Mouse (Mus musculus) MEL (cell line): Measurements from ENCODE around the gene Polr2l. TPM values are rescaled to one million over a fixed set of nuclear protein-coding genes. Genes with fewer than 3 reads are reported as not detected.

Source experiments
- DNase-seq: peaks from one replicate; pipeline ENCODE4 v3.0.0; 2011; ENCODE audit warnings: low read depth, low spot score
- H3K27ac ChIP-seq: 2 replicates; pipeline ENCODE4 v1.5.1; 2012; ENCODE audit warnings: low read depth, mild to moderate bottlenecking, control low read depth, low read length, moderate library complexity; ENCODE audit not compliant: control insufficient read depth
- H3K27me3 ChIP-seq, 2 experiments: fragments of 150-350 bp in 1 of 2; sonication (generic) in 1 of 2; 2 replicates each; pipeline ENCODE4 v1.6.1; 2012; ENCODE audit warnings: low read length in 2 of 2, mild to moderate bottlenecking in 2 of 2, improper control_type of control experiment in 1 of 2, moderate library complexity in 1 of 2; ENCODE audit not compliant: insufficient read depth in 2 of 2, control insufficient read depth in 1 of 2
- H3K36me3 ChIP-seq, 2 experiments: 2 replicates each; pipeline ENCODE4 v1.6.1; 2012 to 2014; ENCODE audit warnings: low read length in 2 of 2, improper control_type of control experiment in 1 of 2, inconsistent platforms in 1 of 2, mild to moderate bottlenecking in 1 of 2; ENCODE audit not compliant: insufficient read depth in 2 of 2, control insufficient read depth in 1 of 2
- H3K4me1 ChIP-seq, 2 experiments: fragments of 150-350 bp in 1 of 2; sonication (generic) in 1 of 2; 2 replicates each; pipeline ENCODE4 v1.6.1; 2012; ENCODE audit warnings: low read length in 2 of 2, improper control_type of control experiment in 1 of 2, mild to moderate bottlenecking in 1 of 2; ENCODE audit not compliant: insufficient read depth in 2 of 2, control insufficient read depth in 1 of 2
- H3K4me3 ChIP-seq, 2 experiments: fragments of 150-350 bp in 1 of 2; sonication (generic) in 1 of 2; 2 replicates each; pipeline ENCODE4 v1.5.1; 2012; ENCODE audit warnings: low read depth in 2 of 2, low read length in 2 of 2, mild to moderate bottlenecking in 2 of 2, moderate library complexity in 2 of 2, control low read depth in 1 of 2, improper control_type of control experiment in 1 of 2; ENCODE audit not compliant: control insufficient read depth in 1 of 2, insufficient read depth in 1 of 2
- H3K79me2 ChIP-seq: 2 replicates; pipeline ENCODE4 v1.6.1; 2012; ENCODE audit warnings: mild to moderate bottlenecking, low read length, moderate library complexity; ENCODE audit not compliant: control insufficient read depth, poor library complexity, insufficient read depth
- H3K9ac ChIP-seq: 2 replicates; pipeline ENCODE4 v1.6.1; 2012; ENCODE audit warnings: low read depth, mild to moderate bottlenecking, control low read depth, low read length, moderate library complexity; ENCODE audit not compliant: control insufficient read depth, poor library complexity, severe bottlenecking
- H3K9me3 ChIP-seq: fragments of 150-350 bp; sonication (generic); replicated peaks from 2 replicates; pipeline ENCODE4 v1.6.1; 2012; ENCODE audit warnings: mild to moderate bottlenecking, low read length, improper control_type of control experiment, moderate library complexity; ENCODE audit not compliant: insufficient read depth
- E2F4 ChIP-seq: IDR thresholded peaks from 2 replicates; pipeline ENCODE4 v1.6.1; 2011; ENCODE audit warnings: low read depth, low read length, improper control_type of control experiment, borderline replicate concordance
- GABPA ChIP-seq: IDR thresholded peaks from 2 replicates; pipeline ENCODE4 v1.6.1; 2012; ENCODE audit warnings: low read depth, mild to moderate bottlenecking, inconsistent platforms, low read length, improper control_type of control experiment, moderate library complexity
- GATA1 ChIP-seq: IDR thresholded peaks from 2 replicates; pipeline ENCODE4 v1.6.1; 2011; ENCODE audit warnings: low read depth, low read length, improper control_type of control experiment
- MAFK ChIP-seq: IDR thresholded peaks from 2 replicates; pipeline ENCODE4 v1.6.1; 2011; ENCODE audit warnings: low read depth, mild to moderate bottlenecking, low read length, improper control_type of control experiment, borderline replicate concordance
- MAZ ChIP-seq: IDR thresholded peaks from 2 replicates; pipeline ENCODE4 v1.6.1; 2012; ENCODE audit warnings: low read depth, mild to moderate bottlenecking, inconsistent platforms, low read length, improper control_type of control experiment
- MEF2A ChIP-seq: IDR thresholded peaks from 2 replicates; pipeline ENCODE4 v1.6.1; 2014; ENCODE audit warnings: low read depth, mild to moderate bottlenecking, inconsistent platforms, low read length, improper control_type of control experiment; ENCODE audit not compliant: poor library complexity, insufficient replicate concordance, severe bottlenecking; ENCODE audit errors: extremely low read depth
- MXI1 ChIP-seq: IDR thresholded peaks from 2 replicates; pipeline ENCODE4 v1.6.1; 2011; ENCODE audit warnings: mild to moderate bottlenecking, low read depth, low read length, improper control_type of control experiment
- MYC ChIP-seq: IDR thresholded peaks from 2 replicates; pipeline ENCODE4 v1.6.1; 2011; ENCODE audit warnings: low read depth, mild to moderate bottlenecking, low read length, improper control_type of control experiment, moderate library complexity
- NELFE ChIP-seq: IDR thresholded peaks from 2 replicates; pipeline ENCODE4 v1.6.1; 2011; ENCODE audit warnings: low read depth, low read length, improper control_type of control experiment
- POLR2AphosphoS2 ChIP-seq: IDR thresholded peaks from 2 replicates; pipeline ENCODE4 v1.6.1; 2011; ENCODE audit warnings: low read length, improper control_type of control experiment
- TAL1 ChIP-seq: IDR thresholded peaks from 2 replicates; pipeline ENCODE4 v1.6.1; 2012; ENCODE audit warnings: mild to moderate bottlenecking, inconsistent platforms, low read length, moderate library complexity, mixed read lengths
- TBP ChIP-seq: IDR thresholded peaks from 2 replicates; pipeline ENCODE4 v1.8.0; 2011; ENCODE audit warnings: low read depth, low read length, improper control_type of control experiment
- TCF12 ChIP-seq: IDR thresholded peaks from 2 replicates; pipeline ENCODE4 v1.6.1; 2014; ENCODE audit warnings: low read depth, mild to moderate bottlenecking, inconsistent platforms, low read length, improper control_type of control experiment, moderate library complexity
- UBTF ChIP-seq: IDR thresholded peaks from 2 replicates; pipeline ENCODE4 v1.6.1; 2012; ENCODE audit warnings: low read depth, mild to moderate bottlenecking, inconsistent platforms, low read length, improper control_type of control experiment, moderate library complexity, borderline replicate concordance; ENCODE audit not compliant: insufficient read depth
- USF1 ChIP-seq: IDR thresholded peaks from 2 replicates; pipeline ENCODE4 v1.6.1; 2014; ENCODE audit warnings: low read depth, mild to moderate bottlenecking, inconsistent platforms, low read length, improper control_type of control experiment, moderate library complexity
- USF2 ChIP-seq, 2 experiments: IDR thresholded peaks; 2 replicates each; pipeline ENCODE4 v1.6.1; 2011 to 2012; ENCODE audit warnings: improper control_type of control experiment in 2 of 2, low read length in 2 of 2, borderline replicate concordance in 1 of 2, inconsistent platforms in 1 of 2, low read depth in 1 of 2, mild to moderate bottlenecking in 1 of 2; ENCODE audit not compliant: insufficient read depth in 1 of 2
- ZNF384 ChIP-seq: IDR thresholded peaks from 2 replicates; pipeline ENCODE4 v1.6.1; 2012; ENCODE audit warnings: low read depth, mild to moderate bottlenecking, inconsistent platforms, low read length, improper control_type of control experiment
- polyA plus RNA-seq, 2 experiments: library from polyadenylated mRNA; stranded (reverse) in 1 of 2; unstranded in 1 of 2; fragments of >175 nt in 1 of 2; fragments of >200 nt in 1 of 2; gene quantifications; 2 replicates each; pipeline versions ENCODE4 v1.2.1 to v1.2.4; 2012; ENCODE audit warnings: low replicate concordance in 2 of 2, low read depth in 1 of 2; ENCODE audit not compliant: insufficient read length in 2 of 2, insufficient read depth in 1 of 2, missing spikeins in 1 of 2
- total RNA-seq: library from RNA; depleted of rRNA; stranded (reverse); fragments of 300-350 nt; gene quantifications from 2 replicates; pipeline ENCODE4 v1.2.3, GENCODE M21; 2012

The Polr2l gene
- total and polyA plus RNA-seq, 3 experiments: 82.4 to 114 TPM; not detected in 1

- Histone ChIP-seq H3K9ac (no peak overlapping the region), H3K9me3 (no peaks in the 10 kb centered on the region), H3K27ac (no peak overlapping the region), H3K36me3 (peaks cover 0 to 2% of the 10 kb centered on the region in 2 experiments; a peak in 1 of 4 replicates), H3K4me3 (no peak overlapping the region), H3K4me1 (no peaks in the 10 kb centered on the region), H3K79me2 (no peaks in the 10 kb centered on the region), H3K27me3 (no peaks in the 10 kb centered on the region)
- DNase-seq: no peak
- no peak for TF ChIP-seq E2F4
- no peak for TF ChIP-seq MEF2A
- no peak for TF ChIP-seq GATA1
- no peak for TF ChIP-seq TBP
- no peak for TF ChIP-seq POLR2AphosphoS2
- no peak for TF ChIP-seq MXI1
- TF ChIP-seq UBTF: no peak
- TF ChIP-seq ZNF384: no peak
- no peak for TF ChIP-seq USF1
- no peak for TF ChIP-seq GABPA
- TF ChIP-seq MAFK: no peak
- no peak for TF ChIP-seq NELFE
- TF ChIP-seq TAL1: no peak
Measured at GRCm38 (mm10) chr7:141523007-141523406, 48.1 kb upstream of the Polr2l start.

- DNase-seq: no peak
- no peak overlapping the region for H3K4me3 ChIP-seq
- no peaks in the 10 kb centered on the region for H3K27me3 ChIP-seq
- no peaks in the 10 kb centered on the region for H3K9me3 ChIP-seq
- H3K36me3 ChIP-seq: no peaks in the 10 kb centered on the region
- no peak overlapping the region for H3K27ac ChIP-seq
- no peak overlapping the region for H3K9ac ChIP-seq
- H3K4me1 ChIP-seq: no peaks in the 10 kb centered on the region
- no peaks in the 10 kb centered on the region for H3K79me2 ChIP-seq
- TF ChIP-seq USF2 (IDR thresholded peaks at IDR 0.05; ENCODE audit: borderline replicate concordance in 1 of 2, insufficient read depth in 1 of 2, low read depth in 1 of 2, low read length in 2 of 2) (no peak), MYC (no peak), MEF2A (no peak), MAZ (no peak), TCF12 (no peak), ZNF384 (no peak), GATA1 (no peak)
Measured at GRCm38 (mm10) chr7:141519795-141520194, 44.9 kb upstream of the Polr2l start.
